Mouse (Mus musculus): Measurements from ENCODE around the gene Rora.

- TF ChIP-seq POLR2A (IDR thresholded peaks at IDR 0.05; ENCODE audit: control insufficient read depth, extremely low read depth, insufficient read depth, low read length, poor library complexity) (no peak), CTCF (IDR thresholded peaks at IDR 0.05; ENCODE audit: borderline replicate concordance, control insufficient read depth, extremely low read depth, insufficient read depth, low read length, poor library complexity) (no peak)
These were observed 728.2 kb downstream of the Rora start for GRCm38 (mm10) chr9:69381741-69382140.

Measured in thymus, adult 2 months (tissue).